Mouse (Mus musculus) MEL (cell line): Measurements from ENCODE around the gene Krt78. TPM values are rescaled to one million over a fixed set of nuclear protein-coding genes. Genes with fewer than 3 reads are reported as not detected.

Experiments used
- DNase-seq: peaks from one replicate; pipeline ENCODE4 v3.0.0; 2011; ENCODE audit warnings: low read depth, low spot score
- H3K27ac ChIP-seq: 2 replicates; pipeline ENCODE4 v1.5.1; 2012; ENCODE audit warnings: low read depth, mild to moderate bottlenecking, control low read depth, low read length, moderate library complexity; ENCODE audit not compliant: control insufficient read depth
- H3K27me3 ChIP-seq, 2 experiments: fragments of 150-350 bp in 1 of 2; sonication (generic) in 1 of 2; 2 replicates each; pipeline ENCODE4 v1.6.1; 2012; ENCODE audit warnings: low read length in 2 of 2, mild to moderate bottlenecking in 2 of 2, improper control_type of control experiment in 1 of 2, moderate library complexity in 1 of 2; ENCODE audit not compliant: insufficient read depth in 2 of 2, control insufficient read depth in 1 of 2
- H3K36me3 ChIP-seq, 2 experiments: 2 replicates each; pipeline ENCODE4 v1.6.1; 2012 to 2014; ENCODE audit warnings: low read length in 2 of 2, improper control_type of control experiment in 1 of 2, inconsistent platforms in 1 of 2, mild to moderate bottlenecking in 1 of 2; ENCODE audit not compliant: insufficient read depth in 2 of 2, control insufficient read depth in 1 of 2
- H3K4me1 ChIP-seq, 2 experiments: fragments of 150-350 bp in 1 of 2; sonication (generic) in 1 of 2; 2 replicates each; pipeline ENCODE4 v1.6.1; 2012; ENCODE audit warnings: low read length in 2 of 2, improper control_type of control experiment in 1 of 2, mild to moderate bottlenecking in 1 of 2; ENCODE audit not compliant: insufficient read depth in 2 of 2, control insufficient read depth in 1 of 2
- H3K4me3 ChIP-seq, 2 experiments: fragments of 150-350 bp in 1 of 2; sonication (generic) in 1 of 2; 2 replicates each; pipeline ENCODE4 v1.5.1; 2012; ENCODE audit warnings: low read depth in 2 of 2, low read length in 2 of 2, mild to moderate bottlenecking in 2 of 2, moderate library complexity in 2 of 2, control low read depth in 1 of 2, improper control_type of control experiment in 1 of 2; ENCODE audit not compliant: control insufficient read depth in 1 of 2, insufficient read depth in 1 of 2
- H3K79me2 ChIP-seq: 2 replicates; pipeline ENCODE4 v1.6.1; 2012; ENCODE audit warnings: mild to moderate bottlenecking, low read length, moderate library complexity; ENCODE audit not compliant: control insufficient read depth, poor library complexity, insufficient read depth
- H3K9ac ChIP-seq: 2 replicates; pipeline ENCODE4 v1.6.1; 2012; ENCODE audit warnings: low read depth, mild to moderate bottlenecking, control low read depth, low read length, moderate library complexity; ENCODE audit not compliant: control insufficient read depth, poor library complexity, severe bottlenecking
- H3K9me3 ChIP-seq: fragments of 150-350 bp; sonication (generic); replicated peaks from 2 replicates; pipeline ENCODE4 v1.6.1; 2012; ENCODE audit warnings: mild to moderate bottlenecking, low read length, improper control_type of control experiment, moderate library complexity; ENCODE audit not compliant: insufficient read depth
- BHLHE40 ChIP-seq: IDR thresholded peaks from 2 replicates; pipeline ENCODE4 v1.6.1; 2012; ENCODE audit warnings: low read depth, mild to moderate bottlenecking, inconsistent platforms, low read length, improper control_type of control experiment, borderline replicate concordance
- CHD2 ChIP-seq: IDR thresholded peaks from 2 replicates; pipeline ENCODE4 v1.6.1; 2011; ENCODE audit warnings: low read length, improper control_type of control experiment
- CTCF ChIP-seq, 3 experiments: IDR thresholded peaks in 2 of 3; conservative IDR thresholded peaks in 1 of 3; 2 replicates each; pipeline ENCODE4 v1.5.1; 2011 to 2012; ENCODE audit warnings: low read length in 3 of 3, low read depth in 2 of 3, mild to moderate bottlenecking in 2 of 3, improper control_type of control experiment in 1 of 3, inconsistent platforms in 1 of 3, mixed read lengths in 1 of 3, moderate library complexity in 1 of 3; ENCODE audit not compliant: control insufficient read depth in 1 of 3, insufficient read depth in 1 of 3, poor library complexity in 1 of 3, severe bottlenecking in 1 of 3
- ELF1 ChIP-seq: IDR thresholded peaks from 2 replicates; pipeline ENCODE4 v1.6.1; 2014; ENCODE audit warnings: low read depth, mild to moderate bottlenecking, inconsistent platforms, low read length, improper control_type of control experiment, moderate library complexity
- HCFC1 ChIP-seq: IDR thresholded peaks from 2 replicates; pipeline ENCODE4 v1.6.1; 2012; ENCODE audit warnings: low read depth, mild to moderate bottlenecking, inconsistent platforms, low read length, improper control_type of control experiment, moderate library complexity
- JUND ChIP-seq: IDR thresholded peaks from 2 replicates; pipeline ENCODE4 v1.6.1; 2011; ENCODE audit warnings: low read depth, mild to moderate bottlenecking, improper control_type of control experiment, low read length
- MAX ChIP-seq: IDR thresholded peaks from 2 replicates; pipeline ENCODE4 v1.6.1; 2011; ENCODE audit warnings: low read length, improper control_type of control experiment
- MAZ ChIP-seq: IDR thresholded peaks from 2 replicates; pipeline ENCODE4 v1.6.1; 2012; ENCODE audit warnings: low read depth, mild to moderate bottlenecking, inconsistent platforms, low read length, improper control_type of control experiment
- MXI1 ChIP-seq: IDR thresholded peaks from 2 replicates; pipeline ENCODE4 v1.6.1; 2011; ENCODE audit warnings: mild to moderate bottlenecking, low read depth, low read length, improper control_type of control experiment
- MYC ChIP-seq: IDR thresholded peaks from 2 replicates; pipeline ENCODE4 v1.6.1; 2011; ENCODE audit warnings: low read depth, mild to moderate bottlenecking, low read length, improper control_type of control experiment, moderate library complexity
- RAD21 ChIP-seq: IDR thresholded peaks from 2 replicates; pipeline ENCODE4 v1.6.1; 2011; ENCODE audit warnings: mild to moderate bottlenecking, low read depth, low read length, improper control_type of control experiment
- RCOR1 ChIP-seq: IDR thresholded peaks from 2 replicates; pipeline ENCODE4 v1.6.1; 2012; ENCODE audit warnings: low read depth, mild to moderate bottlenecking, inconsistent platforms, low read length, improper control_type of control experiment
- SIN3A ChIP-seq: IDR thresholded peaks from 2 replicates; pipeline ENCODE4 v1.6.1; 2012; ENCODE audit warnings: low read length, improper control_type of control experiment, inconsistent platforms
- SMC3 ChIP-seq: IDR thresholded peaks from 2 replicates; pipeline ENCODE4 v1.6.1; 2011; ENCODE audit warnings: low read depth, low read length, improper control_type of control experiment
- TBP ChIP-seq: IDR thresholded peaks from 2 replicates; pipeline ENCODE4 v1.8.0; 2011; ENCODE audit warnings: low read depth, low read length, improper control_type of control experiment
- TCF12 ChIP-seq: IDR thresholded peaks from 2 replicates; pipeline ENCODE4 v1.6.1; 2014; ENCODE audit warnings: low read depth, mild to moderate bottlenecking, inconsistent platforms, low read length, improper control_type of control experiment, moderate library complexity
- UBTF ChIP-seq: IDR thresholded peaks from 2 replicates; pipeline ENCODE4 v1.6.1; 2012; ENCODE audit warnings: low read depth, mild to moderate bottlenecking, inconsistent platforms, low read length, improper control_type of control experiment, moderate library complexity, borderline replicate concordance; ENCODE audit not compliant: insufficient read depth
- USF2 ChIP-seq, 2 experiments: IDR thresholded peaks; 2 replicates each; pipeline ENCODE4 v1.6.1; 2011 to 2012; ENCODE audit warnings: improper control_type of control experiment in 2 of 2, low read length in 2 of 2, borderline replicate concordance in 1 of 2, inconsistent platforms in 1 of 2, low read depth in 1 of 2, mild to moderate bottlenecking in 1 of 2; ENCODE audit not compliant: insufficient read depth in 1 of 2
- ZC3H11A ChIP-seq: IDR thresholded peaks from 2 replicates; pipeline ENCODE4 v1.6.1; 2012; ENCODE audit warnings: low read depth, mild to moderate bottlenecking, inconsistent platforms, low read length, improper control_type of control experiment
- ZKSCAN1 ChIP-seq: IDR thresholded peaks from 2 replicates; pipeline ENCODE4 v1.6.1; 2012; ENCODE audit warnings: low read depth, mild to moderate bottlenecking, inconsistent platforms, low read length, improper control_type of control experiment, moderate library complexity
- ZMIZ1 ChIP-seq: IDR thresholded peaks from 2 replicates; pipeline ENCODE4 v1.6.1; 2012; ENCODE audit warnings: low read depth, mild to moderate bottlenecking, inconsistent platforms, low read length, improper control_type of control experiment, moderate library complexity
- polyA plus RNA-seq, 2 experiments: library from polyadenylated mRNA; stranded (reverse) in 1 of 2; unstranded in 1 of 2; fragments of >175 nt in 1 of 2; fragments of >200 nt in 1 of 2; gene quantifications; 2 replicates each; pipeline versions ENCODE4 v1.2.1 to v1.2.4; 2012; ENCODE audit warnings: low replicate concordance in 2 of 2, low read depth in 1 of 2; ENCODE audit not compliant: insufficient read length in 2 of 2, insufficient read depth in 1 of 2, missing spikeins in 1 of 2
- total RNA-seq: library from RNA; depleted of rRNA; stranded (reverse); fragments of 300-350 nt; gene quantifications from 2 replicates; pipeline ENCODE4 v1.2.3, GENCODE M21; 2012

Krt78 gene
- total and polyA plus RNA-seq, 3 experiments: 0.08 to 0.17 TPM; not detected in 1

DNA sequence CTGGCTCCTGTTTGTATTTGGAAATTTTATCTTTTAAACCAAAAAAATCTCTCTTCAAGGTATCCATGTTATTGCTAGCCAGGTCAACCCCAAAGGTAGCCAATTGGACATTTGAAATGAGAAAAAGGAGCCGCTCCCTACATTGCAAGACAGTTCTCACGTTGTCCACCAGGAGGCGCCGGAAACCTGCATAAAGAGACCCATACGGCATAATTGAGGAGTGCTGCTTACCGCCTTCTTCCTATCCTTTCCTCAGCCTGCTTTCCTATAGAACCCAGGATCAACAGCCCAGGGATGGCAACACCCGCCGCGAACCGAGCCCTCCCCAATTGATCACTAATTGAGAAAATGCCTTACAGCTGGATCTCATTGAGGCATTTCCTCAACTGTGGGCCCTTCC is 34.0 kb upstream of the Krt78 start:
- Histone ChIP-seq H3K36me3 (peaks cover 0 to 17% of the 10 kb centered on the region in 2 experiments; a peak in 2 of 4 replicates), H3K4me3 (no peak overlapping the region), H3K27me3 (no peaks in the 10 kb centered on the region)
- DNase-seq: peak; percentile 90
- TF ChIP-seq CTCF (IDR thresholded peaks at IDR 0.05 in 2 of 3, conservative IDR thresholded peaks at IDR 0.05 in 1 of 3; ENCODE audit: control insufficient read depth in 1 of 3, insufficient read depth in 1 of 3, low read depth in 2 of 3, low read length in 3 of 3, poor library complexity in 1 of 3, severe bottlenecking in 1 of 3): peak; percentile 97 to 100 (median 99)
- peak; percentile 61; the same call in 1 of the 2 replicates for TF ChIP-seq SIN3A
- no peak for TF ChIP-seq CHD2
- no peak for TF ChIP-seq UBTF
- TF ChIP-seq HCFC1: peak; percentile 42; the same call in 1 of the 2 replicates
- peak; percentile 24; the same call in 1 of the 2 replicates for TF ChIP-seq MAX
- no peak for TF ChIP-seq ZKSCAN1
- TF ChIP-seq RCOR1: 0 out of 2 replicates have a peak, but pooled peaks have one; percentile 43
- TF ChIP-seq ZMIZ1: peak; percentile 17; the same call in 1 of the 2 replicates
- 0 out of 2 replicates have a peak, but pooled peaks have one; percentile 38 for TF ChIP-seq BHLHE40
- TF ChIP-seq ZC3H11A: peak; percentile 100
- TF ChIP-seq MXI1: peak; percentile 36; the same call in 1 of the 2 replicates
- TF ChIP-seq MAZ: peak; percentile 77
- peak; percentile 20; the same call in 1 of the 2 replicates for TF ChIP-seq ELF1
- peak; percentile 24; the same call in 1 of the 2 replicates for TF ChIP-seq TCF12
- no peak for TF ChIP-seq USF2 (IDR thresholded peaks at IDR 0.05; ENCODE audit: borderline replicate concordance in 1 of 2, insufficient read depth in 1 of 2, low read depth in 1 of 2, low read length in 2 of 2)
- TF ChIP-seq JUND: 0 out of 2 replicates have a peak, but pooled peaks have one; percentile 73
- TF ChIP-seq TBP: 0 out of 2 replicates have a peak, but pooled peaks have one; percentile 16
- peak; percentile 100 for TF ChIP-seq SMC3
- TF ChIP-seq RAD21: peak; percentile 100
- TF ChIP-seq MYC: peak; percentile 59; the same call in 1 of the 2 replicates
- TF ChIP-seq, all 39 proteins: peak for 17
- H3K79me2 ChIP-seq: no peaks in the 10 kb centered on the region
- no peak overlapping the region for H3K27ac ChIP-seq
- H3K4me1 ChIP-seq: peaks cover 6 to 39% of the 10 kb centered on the region in 2 experiments; a peak in 3 of 4 replicates
- H3K9ac ChIP-seq: no peak overlapping the region
- H3K9me3 ChIP-seq: no peaks in the 10 kb centered on the region
